Mouse (Mus musculus): ENCODE measurements at regions not wholly inside any gene's neighbourhood (a gene's known extent, or its start where the extent isn't known, plus 50 kb on each side); places are given as distances from the start of the nearest gene placed in this dataset.
A peak's percentile ranks its signal among the peaks of the same experiment; 100 is the strongest.

DNA sequence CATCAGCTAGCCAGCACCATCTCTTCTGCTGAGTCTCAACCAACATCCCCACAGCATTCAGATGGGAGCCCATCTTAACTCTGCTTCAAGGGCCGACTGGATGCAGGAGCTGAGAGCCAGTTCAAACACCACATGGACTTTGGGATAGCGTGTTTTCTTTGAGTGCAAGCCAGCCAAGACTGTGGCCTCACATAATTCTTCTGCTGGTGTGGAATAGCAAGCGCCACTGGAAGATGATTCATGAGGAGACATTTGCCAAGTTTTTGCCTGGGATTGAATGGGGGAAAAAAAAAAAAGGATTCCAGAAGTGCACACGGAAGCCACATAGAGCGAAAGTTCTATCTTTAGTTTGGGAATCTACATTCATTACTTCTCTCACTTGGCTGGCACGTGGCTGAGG lies 150.7 kb downstream of the Cd83 start:
- H3K4me2 ChIP-seq (ENCODE audit: low read length): no peak overlapping the region
- no peak overlapping the region for H3K9ac ChIP-seq (ENCODE audit: low read depth, low read length)
- WGBS: 69% methylated on average over 6 of the region's 6 CpGs
- H3K4me3 ChIP-seq (ENCODE audit: low read length): no peak overlapping the region
- H3K27me3 ChIP-seq (replicated peaks; ENCODE audit: control insufficient read depth, insufficient read depth, low read length): no peaks in the 10 kb centered on the region
- no peak for ATAC-seq
- no peak overlapping the region for H3K27ac ChIP-seq (ENCODE audit: low read depth, low read length)
- no peaks in the 10 kb centered on the region for H3K9me3 ChIP-seq (ENCODE audit: control insufficient read depth, low read length)
- H3K36me3 ChIP-seq (ENCODE audit: control insufficient read depth, insufficient read depth, low read length): no peaks in the 10 kb centered on the region
- peaks cover 6% of the 10 kb centered on the region for H3K4me1 ChIP-seq (ENCODE audit: control insufficient read depth, insufficient read depth, low read depth, low read length)

DNA sequence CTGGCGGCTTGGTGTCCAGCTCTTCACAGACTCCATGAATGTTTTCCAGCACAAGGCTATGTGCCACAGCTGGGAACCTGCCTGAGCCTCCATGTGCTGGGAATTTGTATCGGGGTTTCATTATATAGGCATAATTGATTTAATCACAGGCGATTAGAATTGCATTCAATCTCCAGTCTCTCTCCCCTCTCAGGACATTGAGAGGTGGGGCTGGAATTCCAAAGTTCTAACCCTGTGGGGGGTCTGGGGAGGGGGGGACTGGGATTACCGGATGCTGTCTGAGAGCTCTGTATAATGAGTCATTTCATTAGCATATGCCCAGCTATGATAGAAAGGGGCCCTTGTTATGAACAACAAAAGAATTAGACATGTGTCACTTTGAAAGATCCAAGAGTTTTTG lies 151.9 kb downstream of the Cd83 start:
- Histone ChIP-seq H3K9ac (ENCODE audit: low read depth, low read length) (no peak overlapping the region), H3K27ac (ENCODE audit: low read depth, low read length) (no peak overlapping the region), H3K27me3 (replicated peaks; ENCODE audit: control insufficient read depth, insufficient read depth, low read length) (no peaks in the 10 kb centered on the region), H3K4me1 (ENCODE audit: control insufficient read depth, insufficient read depth, low read depth, low read length) (peaks cover 6% of the 10 kb centered on the region), H3K4me2 (ENCODE audit: low read length) (no peak overlapping the region), H3K36me3 (ENCODE audit: control insufficient read depth, insufficient read depth, low read length) (no peaks in the 10 kb centered on the region), H3K9me3 (ENCODE audit: control insufficient read depth, low read length) (no peaks in the 10 kb centered on the region), H3K4me3 (ENCODE audit: low read length) (no peak overlapping the region)
- WGBS: 17% methylated on average over 4 of the region's 4 CpGs
- no peak for ATAC-seq

DNA sequence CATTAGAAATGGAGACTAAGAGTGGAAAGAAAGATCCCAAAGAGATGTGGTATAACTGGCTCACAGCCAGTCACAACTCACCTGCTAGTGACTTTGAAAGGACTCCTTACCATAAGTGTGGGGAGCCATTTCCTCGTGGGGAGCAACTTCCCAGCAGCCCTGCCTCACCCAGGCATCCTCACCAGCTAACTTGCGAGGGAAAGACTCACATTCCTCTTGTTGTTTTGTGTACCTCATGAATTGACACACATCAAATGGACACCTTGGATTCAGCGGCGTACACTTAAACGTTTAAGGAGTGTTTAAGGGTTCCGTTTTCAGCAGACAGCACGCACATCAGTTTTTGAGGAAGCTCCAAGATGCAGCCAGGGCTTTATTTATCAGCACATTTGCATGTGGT lies 154.0 kb downstream of the Cd83 start:
- no peak overlapping the region for H3K9ac ChIP-seq (ENCODE audit: low read depth, low read length)
- 73% methylated on average over 7 of the region's 7 CpGs for WGBS
- no peak for ATAC-seq
- no peaks in the 10 kb centered on the region for H3K36me3 ChIP-seq (ENCODE audit: control insufficient read depth, insufficient read depth, low read length)
- H3K27ac ChIP-seq (ENCODE audit: low read depth, low read length): no peak overlapping the region
- no peaks in the 10 kb centered on the region for H3K9me3 ChIP-seq (ENCODE audit: control insufficient read depth, low read length)
- peaks cover 6% of the 10 kb centered on the region for H3K4me1 ChIP-seq (ENCODE audit: control insufficient read depth, insufficient read depth, low read depth, low read length)
- H3K4me2 ChIP-seq (ENCODE audit: low read length): no peak overlapping the region
- no peaks in the 10 kb centered on the region for H3K27me3 ChIP-seq (replicated peaks; ENCODE audit: control insufficient read depth, insufficient read depth, low read length)
- H3K4me3 ChIP-seq (ENCODE audit: low read length): no peak overlapping the region

DNA sequence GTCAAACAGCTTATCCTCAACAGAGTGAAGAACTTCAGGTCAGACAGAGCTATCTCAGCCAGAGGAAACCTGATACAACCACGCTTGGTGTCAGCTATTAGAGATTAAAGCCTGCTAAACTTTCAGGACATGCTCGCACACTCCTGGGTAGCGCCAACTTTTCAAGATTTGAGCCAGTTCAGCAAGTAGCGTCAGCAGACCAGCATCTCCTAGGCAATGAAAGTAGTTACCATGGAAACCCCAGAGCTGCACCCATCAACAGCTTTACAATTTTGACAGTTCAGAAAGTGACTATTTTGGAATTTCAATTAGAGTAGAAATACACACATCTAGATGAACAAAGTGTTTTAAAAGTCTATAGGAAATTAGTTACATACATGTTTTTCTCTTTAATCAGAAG lies 154.8 kb downstream of the Cd83 start:
- no peaks in the 10 kb centered on the region for H3K27me3 ChIP-seq (replicated peaks; ENCODE audit: control insufficient read depth, insufficient read depth, low read length)
- peak; percentile 50; the same call in 1 of the 2 replicates for ATAC-seq
- no peak overlapping the region for H3K4me2 ChIP-seq (ENCODE audit: low read length)
- H3K9ac ChIP-seq (ENCODE audit: low read depth, low read length): no peak overlapping the region
- H3K4me3 ChIP-seq (ENCODE audit: low read length): no peak overlapping the region
- peaks cover 6% of the 10 kb centered on the region for H3K4me1 ChIP-seq (ENCODE audit: control insufficient read depth, insufficient read depth, low read depth, low read length)
- H3K9me3 ChIP-seq (ENCODE audit: control insufficient read depth, low read length): no peaks in the 10 kb centered on the region
- no peaks in the 10 kb centered on the region for H3K36me3 ChIP-seq (ENCODE audit: control insufficient read depth, insufficient read depth, low read length)
- whole genome bisulfite sequencing: 33% methylated on average over 4 of the region's 4 CpGs
- H3K27ac ChIP-seq (ENCODE audit: low read depth, low read length): no peak overlapping the region

DNA sequence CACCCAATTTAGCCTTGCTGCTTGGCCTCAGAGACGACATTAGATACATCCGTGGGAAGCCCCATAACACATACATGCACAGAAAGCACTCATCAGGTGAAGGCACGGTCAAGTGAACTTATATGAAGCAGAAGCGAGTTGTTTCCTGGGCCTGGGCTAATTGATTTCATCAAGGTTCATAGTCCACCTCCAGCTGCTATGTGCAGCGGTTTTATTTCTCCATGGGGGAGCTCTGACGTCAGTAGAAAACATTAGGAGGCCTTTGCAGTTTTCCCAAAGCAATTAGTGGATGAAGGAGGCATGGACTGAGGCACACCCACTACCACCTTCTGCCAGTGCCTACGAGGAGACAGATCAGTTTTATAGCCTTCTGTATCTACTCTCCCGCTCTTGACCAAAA lies 157.2 kb downstream of the Cd83 start:
- 66% methylated on average over 8 of the region's 8 CpGs for WGBS
- Histone ChIP-seq H3K4me1 (ENCODE audit: control insufficient read depth, insufficient read depth, low read depth, low read length) (peaks cover 2% of the 10 kb centered on the region), H3K9ac (ENCODE audit: low read depth, low read length) (no peak overlapping the region), H3K27ac (ENCODE audit: low read depth, low read length) (no peak overlapping the region), H3K4me3 (ENCODE audit: low read length) (no peak overlapping the region), H3K4me2 (ENCODE audit: low read length) (no peak overlapping the region), H3K36me3 (ENCODE audit: control insufficient read depth, insufficient read depth, low read length) (no peaks in the 10 kb centered on the region), H3K27me3 (replicated peaks; ENCODE audit: control insufficient read depth, insufficient read depth, low read length) (no peaks in the 10 kb centered on the region), H3K9me3 (ENCODE audit: control insufficient read depth, low read length) (no peaks in the 10 kb centered on the region)
- ATAC-seq: no peak

DNA sequence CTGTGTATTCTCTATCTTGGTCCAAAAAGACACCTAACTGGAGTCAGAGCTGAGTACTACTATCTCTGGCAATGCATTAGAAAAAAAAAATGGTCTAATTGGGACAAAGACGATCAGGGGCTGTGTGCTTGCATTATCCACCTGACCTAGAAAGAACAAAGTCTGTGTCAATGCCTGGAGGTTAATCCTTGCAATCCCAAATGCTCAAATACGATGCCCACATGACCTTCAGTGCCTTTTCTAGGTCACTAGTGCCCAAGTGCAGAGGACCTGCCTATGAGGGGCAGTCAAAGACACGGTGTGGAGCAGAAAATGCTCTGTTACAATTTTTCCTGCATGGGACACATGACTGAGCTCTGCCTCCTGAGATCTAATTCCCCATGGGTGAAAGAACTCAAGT lies 164.0 kb downstream of the Cd83 start:
- no peak overlapping the region for H3K4me2 ChIP-seq (ENCODE audit: low read length)
- no peak for ATAC-seq
- no peaks in the 10 kb centered on the region for H3K27me3 ChIP-seq (replicated peaks; ENCODE audit: control insufficient read depth, insufficient read depth, low read length)
- H3K36me3 ChIP-seq (ENCODE audit: control insufficient read depth, insufficient read depth, low read length): no peaks in the 10 kb centered on the region
- H3K9me3 ChIP-seq (ENCODE audit: control insufficient read depth, low read length): no peaks in the 10 kb centered on the region
- no peak overlapping the region for H3K27ac ChIP-seq (ENCODE audit: low read depth, low read length)
- no peak overlapping the region for H3K4me3 ChIP-seq (ENCODE audit: low read length)
- no peak overlapping the region for H3K9ac ChIP-seq (ENCODE audit: low read depth, low read length)
- 71% methylated on average over 3 of the region's 3 CpGs for WGBS
- peaks cover 3% of the 10 kb centered on the region; the same call in 1 of the 2 replicates for H3K4me1 ChIP-seq (ENCODE audit: control insufficient read depth, insufficient read depth, low read depth, low read length)

DNA sequence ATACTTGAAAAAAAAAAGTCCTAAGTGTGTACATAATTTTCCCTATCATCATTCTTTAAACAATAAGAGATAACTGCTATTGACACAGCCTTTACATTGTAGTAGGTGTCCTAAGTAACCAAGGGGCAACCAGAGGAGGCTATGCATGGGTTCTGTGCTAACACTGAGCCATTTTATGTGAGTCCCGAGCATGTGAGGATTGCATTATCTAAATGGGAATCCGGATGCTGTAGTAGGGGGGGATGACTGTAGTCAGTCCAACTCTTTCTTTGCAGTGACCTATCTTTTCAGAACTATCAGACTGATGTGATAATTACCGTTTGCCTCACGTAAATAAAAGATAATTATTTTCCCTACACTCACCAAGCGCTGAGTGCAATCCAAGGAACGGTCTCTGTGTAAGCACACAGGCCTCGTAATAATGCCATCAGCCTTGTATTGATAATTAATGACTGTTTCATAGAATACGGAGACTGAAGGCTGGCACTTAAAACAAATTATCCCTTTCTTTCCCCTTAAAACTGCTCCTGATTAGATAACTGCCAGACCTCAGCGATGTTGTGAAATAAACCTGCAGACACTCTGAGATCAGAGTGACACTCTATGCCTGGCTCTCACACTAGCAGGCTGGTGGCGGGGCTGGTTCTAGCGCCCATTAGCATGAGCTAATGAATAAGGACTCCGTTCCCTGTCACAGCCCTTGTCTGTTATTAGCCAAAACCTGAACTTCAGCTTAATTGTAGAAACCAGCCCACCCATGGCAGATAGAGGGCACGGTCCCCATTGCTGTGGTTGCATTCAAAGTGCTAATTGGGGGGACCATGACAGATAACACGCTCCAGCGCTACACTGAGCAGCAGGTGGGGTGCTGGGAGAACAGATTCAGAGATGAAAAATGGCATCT lies 165.4 kb downstream of the Cd83 start:
- Histone ChIP-seq H3K27me3 (replicated peaks; ENCODE audit: control insufficient read depth, insufficient read depth, low read length) (no peaks in the 10 kb centered on the region), H3K9me3 (ENCODE audit: control insufficient read depth, low read length) (no peaks in the 10 kb centered on the region), H3K9ac (ENCODE audit: low read depth, low read length) (no peak overlapping the region), H3K27ac (ENCODE audit: low read depth, low read length) (no peak overlapping the region), H3K4me3 (ENCODE audit: low read length) (no peak overlapping the region), H3K4me1 (ENCODE audit: control insufficient read depth, insufficient read depth, low read depth, low read length) (peaks cover 3% of the 10 kb centered on the region; the same call in 1 of the 2 replicates), H3K36me3 (ENCODE audit: control insufficient read depth, insufficient read depth, low read length) (no peaks in the 10 kb centered on the region), H3K4me2 (ENCODE audit: low read length) (no peak overlapping the region)
- WGBS: 40% methylated on average over 15 of the region's 15 CpGs
- ATAC-seq: no peak

DNA sequence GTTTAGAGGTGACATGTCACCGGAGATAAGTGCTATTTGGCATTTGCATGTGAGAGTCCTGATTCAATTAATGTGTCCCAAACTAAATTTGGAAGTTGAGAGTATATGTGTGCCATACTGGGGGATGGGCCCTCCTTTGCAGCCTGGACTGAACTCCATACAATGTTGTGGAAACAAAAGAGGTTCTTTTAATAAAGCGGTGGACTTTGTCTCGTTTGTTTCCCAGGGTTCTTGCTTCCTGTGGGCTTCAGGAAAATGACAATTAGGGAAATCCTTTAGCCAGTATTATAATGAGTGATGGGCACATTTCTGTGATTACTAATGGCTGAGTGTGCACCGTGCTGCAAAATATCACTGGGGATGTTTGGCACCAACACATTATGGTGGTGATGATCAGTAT lies 167.9 kb downstream of the Cd83 start:
- Histone ChIP-seq H3K4me3 (ENCODE audit: low read length) (no peak overlapping the region), H3K4me2 (ENCODE audit: low read length) (no peak overlapping the region), H3K27me3 (replicated peaks; ENCODE audit: control insufficient read depth, insufficient read depth, low read length) (no peaks in the 10 kb centered on the region), H3K9ac (ENCODE audit: low read depth, low read length) (no peak overlapping the region), H3K9me3 (ENCODE audit: control insufficient read depth, low read length) (no peaks in the 10 kb centered on the region), H3K36me3 (ENCODE audit: control insufficient read depth, insufficient read depth, low read length) (no peaks in the 10 kb centered on the region), H3K27ac (ENCODE audit: low read depth, low read length) (no peak overlapping the region), H3K4me1 (ENCODE audit: control insufficient read depth, insufficient read depth, low read depth, low read length) (peaks cover 3% of the 10 kb centered on the region; the same call in 1 of the 2 replicates)
- WGBS: 57% methylated on average over 4 of the region's 4 CpGs
- no peak for ATAC-seq

DNA sequence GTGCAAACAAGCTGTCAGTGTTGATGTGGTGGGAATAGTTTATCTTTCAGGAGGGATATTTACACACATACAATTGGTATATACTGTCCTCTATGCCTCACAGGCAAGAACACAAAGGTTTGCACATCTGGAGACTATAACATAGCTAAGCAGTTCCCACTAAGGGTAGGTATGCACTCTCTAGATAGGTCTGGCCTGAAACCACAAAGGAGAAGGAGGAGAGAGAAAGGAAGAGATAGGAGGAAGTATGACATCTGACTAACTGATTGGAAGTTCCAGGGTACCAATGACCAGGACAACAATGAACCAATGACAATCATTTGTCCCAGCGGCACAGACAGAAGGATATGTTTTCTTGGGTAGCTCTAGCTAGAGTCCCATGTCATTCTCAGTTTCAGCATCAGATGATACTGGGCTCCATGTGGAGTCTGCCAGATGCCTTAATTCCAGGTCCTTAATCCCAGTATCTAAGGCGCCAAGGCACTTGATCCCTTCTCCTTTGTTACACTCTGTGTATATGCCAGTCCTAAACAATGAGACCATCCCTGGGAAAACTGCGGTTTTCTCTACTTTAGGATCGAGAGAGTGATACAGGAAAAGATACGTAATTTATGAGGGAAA lies 168.5 kb downstream of the Cd83 start:
- 86% methylated on average over 5 of the region's 5 CpGs for WGBS
- H3K9ac ChIP-seq (ENCODE audit: low read depth, low read length): no peak overlapping the region
- H3K27ac ChIP-seq (ENCODE audit: low read depth, low read length): no peak overlapping the region
- H3K4me3 ChIP-seq (ENCODE audit: low read length): no peak overlapping the region
- no peaks in the 10 kb centered on the region for H3K36me3 ChIP-seq (ENCODE audit: control insufficient read depth, insufficient read depth, low read length)
- ATAC-seq: no peak
- no peak overlapping the region for H3K4me2 ChIP-seq (ENCODE audit: low read length)
- H3K27me3 ChIP-seq (replicated peaks; ENCODE audit: control insufficient read depth, insufficient read depth, low read length): no peaks in the 10 kb centered on the region
- no peaks in the 10 kb centered on the region for H3K9me3 ChIP-seq (ENCODE audit: control insufficient read depth, low read length)
- peaks cover 3% of the 10 kb centered on the region; the same call in 1 of the 2 replicates for H3K4me1 ChIP-seq (ENCODE audit: control insufficient read depth, insufficient read depth, low read depth, low read length)
